25 mouse cellular contexts compared by ENCODE assay signal in the genomic region with DNA sequence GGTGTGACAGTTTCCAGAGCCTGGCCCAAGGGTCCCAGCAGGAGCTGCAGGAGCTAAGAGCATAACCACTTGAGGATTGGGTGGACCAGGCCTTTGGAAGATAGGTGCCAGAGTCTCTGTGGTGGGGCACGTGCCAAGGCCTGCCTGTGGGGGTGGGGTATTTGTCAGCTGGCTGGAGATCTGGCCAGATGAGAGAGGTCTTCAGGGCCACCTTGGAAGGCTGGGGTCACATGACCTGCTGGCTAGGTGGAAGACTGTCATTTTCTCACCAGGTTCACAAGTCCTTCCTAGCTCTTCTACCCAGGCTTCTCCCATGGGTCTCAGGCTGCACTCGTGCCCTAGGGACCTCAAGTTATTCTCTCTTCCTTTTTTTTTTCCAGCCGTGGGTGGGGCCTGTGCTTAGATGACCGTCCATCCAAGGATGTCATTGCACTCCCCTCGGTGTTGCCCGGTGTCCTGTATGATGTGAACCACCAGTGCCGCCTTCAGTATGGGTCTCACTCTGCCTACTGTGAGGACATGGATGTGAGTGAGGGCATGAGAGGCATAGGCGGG. TPM values are rescaled to one million over a fixed set of nuclear protein-coding genes. Genes with fewer than 3 reads are reported as not detected.
A peak's percentile ranks its signal among the peaks of the same experiment; 100 is the strongest.
DNase-seq lines count a peak whose midpoint lies in the region; ATAC-seq and TF ChIP-seq lines count a peak whose summit lies in the region.
"Had no signal": no experiment of that assay in that cellular context is flagged by ENCODE, and none has a peak within 500 bp of the region (broad histone marks: within the 10 kb centered on the region; RNA-seq: fewer than 3 reads in every experiment).

No protein-coding gene starts in this region.

- no peaks in the 10 kb centered on the region for H3K27me3 ChIP-seq in heart, adult 2 months (ENCODE audit: control insufficient read depth, insufficient read depth, low read length)
- H3K27me3 ChIP-seq in heart, embryonic 10.5 days (ENCODE audit: insufficient read depth, poor library complexity, severe bottlenecking), result no peaks in the 10 kb centered on the region
- no peaks in the 10 kb centered on the region for H3K27me3 ChIP-seq in midbrain, embryonic 11.5 days (ENCODE audit: control insufficient read depth, insufficient read depth, low read length)
- no peaks in the 10 kb centered on the region for H3K27me3 ChIP-seq in midbrain, postnatal 0 days (ENCODE audit: insufficient read depth, low read length)
- no peaks in the 10 kb centered on the region for H3K27me3 ChIP-seq in forebrain, embryonic 10.5 days (ENCODE audit: poor library complexity, severe bottlenecking)
- H3K27me3 ChIP-seq: embryonic facial prominence, embryonic 12.5 days; forebrain, embryonic 13.5 days; forebrain, embryonic 15.5 days; Patski had no signal

- H3K4me1 ChIP-seq in heart, adult 2 months (ENCODE audit: control insufficient read depth, insufficient read depth, low read length), result peaks cover 17% of the 10 kb centered on the region
- H3K4me1 ChIP-seq in heart, embryonic 10.5 days, result peaks cover 72% of the 10 kb centered on the region
- H3K4me1 ChIP-seq in midbrain, embryonic 11.5 days (ENCODE audit: control insufficient read depth, insufficient read depth, low read length), result no peaks in the 10 kb centered on the region
- no peaks in the 10 kb centered on the region for H3K4me1 ChIP-seq in midbrain, postnatal 0 days (ENCODE audit: insufficient read depth, low read length)
- H3K4me1 ChIP-seq in forebrain, embryonic 10.5 days, result no peaks in the 10 kb centered on the region
- H3K4me1 ChIP-seq: embryonic facial prominence, embryonic 12.5 days had no signal

- DNase-seq in heart, adult 2 months, result no peak
- no peak for DNase-seq in heart, embryonic 10.5 days (ENCODE audit: low spot score)
- peak; percentile 10 for DNase-seq in midbrain, embryonic 11.5 days (ENCODE audit: low spot score, missing footprints)
- DNase-seq in midbrain, postnatal 0 days (ENCODE audit: low spot score), result no peak
- DNase-seq in urinary bladder, postnatal 25 days (ENCODE audit: low spot score), result no peak
- DNase-seq in forebrain, embryonic 10.5 days (ENCODE audit: extremely low spot score, low spot score), result no peak
- DNase-seq: adrenal gland, adult 8-10 months; adrenal gland, postnatal 14 days; adrenal gland, postnatal 36 days; cerebellum, adult 11-12 months; cerebellum, adult 2 months; cerebellum, adult 9-10 months; cerebellum, postnatal 10 days; cerebellum, postnatal 25 days; forebrain, postnatal 0 days had no signal

- H3K4me2 ChIP-seq in midbrain, embryonic 11.5 days, result no peak overlapping the region
- no peak overlapping the region for H3K4me2 ChIP-seq in midbrain, postnatal 0 days (ENCODE audit: low read depth, low read length, poor library complexity, severe bottlenecking)
- H3K4me2 ChIP-seq: embryonic facial prominence, embryonic 12.5 days; forebrain, embryonic 13.5 days; forebrain, embryonic 15.5 days had no signal

- intact Hi-C loops in heart, adult 2 months (cut with DNase I), result no loop called here

- no peak overlapping the region for H3K4me3 ChIP-seq in heart, adult 2 months
- H3K4me3 ChIP-seq in heart, embryonic 10.5 days, result no peak overlapping the region
- no peak overlapping the region for H3K4me3 ChIP-seq in midbrain, embryonic 11.5 days (ENCODE audit: low read depth, low read length)
- H3K4me3 ChIP-seq in midbrain, postnatal 0 days (ENCODE audit: low read depth, low read length), result no peak overlapping the region
- H3K4me3 ChIP-seq in forebrain, embryonic 10.5 days, result no peak overlapping the region
- H3K4me3 ChIP-seq: embryonic facial prominence, embryonic 10.5 days; embryonic facial prominence, embryonic 12.5 days; erythroblast, embryonic 14.5 days; forebrain, embryonic 13.5 days; forebrain, embryonic 15.5 days had no signal

- no peaks in the 10 kb centered on the region for H3K79me2 ChIP-seq in heart, adult 2 months (replicated peaks; ENCODE audit: control insufficient read depth, insufficient read depth, low read length)

- no peak for TF ChIP-seq POLR2A in heart, adult 2 months (IDR thresholded peaks at IDR 0.05; ENCODE audit: insufficient read depth, low read depth, low read length)

- TF ChIP-seq EP300 in heart, adult 2 months (IDR thresholded peaks at IDR 0.05; ENCODE audit: insufficient read depth, low read depth, low read length), result no peak

- H3K36me3 ChIP-seq in heart, adult 2 months (ENCODE audit: control insufficient read depth, insufficient read depth, low read length), result no peaks in the 10 kb centered on the region
- peaks cover 8% of the 10 kb centered on the region; the same call in 1 of the 2 replicates for H3K36me3 ChIP-seq in heart, embryonic 10.5 days
- peaks cover 14% of the 10 kb centered on the region for H3K36me3 ChIP-seq in midbrain, embryonic 11.5 days (ENCODE audit: control insufficient read depth, insufficient read depth, low read length)
- H3K36me3 ChIP-seq in midbrain, postnatal 0 days (ENCODE audit: insufficient read depth, low read length), result 0 out of 2 replicates have a peak, but pooled peaks cover 4% of the 10 kb centered on the region
- peaks cover 84% of the 10 kb centered on the region for H3K36me3 ChIP-seq in forebrain, embryonic 10.5 days (replicated peaks)
- H3K36me3 ChIP-seq: G1E had no signal

- WGBS in heart, adult 2 months, result 74% methylated on average over 8 of the region's 8 CpGs
- 76% methylated on average over 8 of the region's 8 CpGs for WGBS in heart, embryonic 10.5 days
- 87% methylated on average over 8 of the region's 8 CpGs for WGBS in midbrain, embryonic 11.5 days
- 86% methylated on average over 8 of the region's 8 CpGs for WGBS in midbrain, postnatal 0 days
- 85% methylated on average over 8 of the region's 8 CpGs for WGBS in forebrain, embryonic 10.5 days

- no peak for ATAC-seq in midbrain, embryonic 11.5 days (ENCODE audit: low FRiP score)
- no peak for ATAC-seq in midbrain, postnatal 0 days (ENCODE audit: low FRiP score)
- peak; percentile 36 for ATAC-seq in granulocyte monocyte progenitor cell, adult 5-6 weeks (replicated peaks; ENCODE audit: poor library complexity, severe bottlenecking)
- 0 out of 2 replicates have a peak, but pooled peaks have one; percentile 24 for ATAC-seq in megakaryocyte progenitor cell, adult 5-6 weeks (replicated peaks; ENCODE audit: poor library complexity)
- ATAC-seq: activated CD4-positive, CD25-positive, alpha-beta regulatory T cell, adult 4 months; forebrain, embryonic 13.5 days; forebrain, embryonic 15.5 days; forebrain, postnatal 0 days; Patski had no signal

- TF ChIP-seq CTCF in heart, adult 2 months (IDR thresholded peaks at IDR 0.05), result no peak
- no peak for TF ChIP-seq CTCF in midbrain, postnatal 0 days (IDR thresholded peaks at IDR 0.05)

- H3K9ac ChIP-seq in heart, adult 2 months (ENCODE audit: low read depth, low read length), result no peak overlapping the region
- H3K9ac ChIP-seq in midbrain, embryonic 11.5 days (ENCODE audit: low read length), result no peak overlapping the region
- H3K9ac ChIP-seq in midbrain, postnatal 0 days (replicated peaks; ENCODE audit: low read length, poor library complexity, severe bottlenecking), result no peak overlapping the region
- H3K9ac ChIP-seq: embryonic facial prominence, embryonic 12.5 days; forebrain, embryonic 13.5 days; forebrain, embryonic 15.5 days; forebrain, postnatal 0 days had no signal

- no peaks in the 10 kb centered on the region for H3K9me3 ChIP-seq in heart, embryonic 10.5 days
- no peaks in the 10 kb centered on the region for H3K9me3 ChIP-seq in midbrain, embryonic 11.5 days (ENCODE audit: control insufficient read depth, low read length)
- H3K9me3 ChIP-seq in midbrain, postnatal 0 days (ENCODE audit: low read length), result no peaks in the 10 kb centered on the region
- H3K9me3 ChIP-seq in forebrain, embryonic 10.5 days, result no peaks in the 10 kb centered on the region
- H3K9me3 ChIP-seq: embryonic facial prominence, embryonic 10.5 days; embryonic facial prominence, embryonic 12.5 days; forebrain, embryonic 13.5 days; forebrain, embryonic 15.5 days had no signal

- H3K27ac ChIP-seq in heart, adult 2 months, result peak overlapping the region; percentile 56
- H3K27ac ChIP-seq in heart, embryonic 10.5 days, result no peak overlapping the region
- H3K27ac ChIP-seq in midbrain, embryonic 11.5 days (ENCODE audit: low read depth, low read length), result no peak overlapping the region
- H3K27ac ChIP-seq in midbrain, postnatal 0 days (ENCODE audit: low read depth, low read length), result no peak overlapping the region
- no peak overlapping the region for H3K27ac ChIP-seq in forebrain, embryonic 10.5 days
- H3K27ac ChIP-seq: embryonic facial prominence, embryonic 10.5 days; embryonic facial prominence, embryonic 12.5 days; forebrain, embryonic 13.5 days; forebrain, embryonic 15.5 days had no signal

RNA-seq across cellular contexts. Expression of a gene that starts 22.6 kb away (rescaled TPM):
- total RNA-seq in heart, adult 2 months (2021), result 10 to 100 TPM; 11.8 to 14.5 TPM
- 36.3 and 56.3 TPM in 2 replicates for polyA plus RNA-seq in heart, adult 2 months (2012; rRNA removed)
- polyA plus RNA-seq in heart, embryonic 10.5 days (2016; fragmentation: Nextera tagmentation; extraction: Ambion mirVana), result 5.6 and 7.0 TPM in 2 replicates
- polyA plus RNA-seq in midbrain, embryonic 11.5 days (2014; fragmentation: Nextera tagmentation; extraction: Ambion mirVana), result 11.4 and 11.5 TPM in 2 replicates
- 8.9 and 12.5 TPM in 2 replicates for total RNA-seq in midbrain, postnatal 0 days (2014; rRNA removed)
- polyA plus RNA-seq in midbrain, postnatal 0 days (2015; fragmentation: Nextera tagmentation; extraction: Ambion mirVana), result 2.5 and 3.1 TPM in 2 replicates
- 2.4 TPM in 1 of 2 replicates, not detected in the other for total RNA-seq in granulocyte monocyte progenitor cell, adult 5-6 weeks (2014; fragmentation: Nextera tagmentation)
- total RNA-seq in granulocyte monocyte progenitor cell, adult 5-6 weeks (2017), result 0.21 TPM in 1 of 2 replicates, not detected in the other
- total RNA-seq in megakaryocyte progenitor cell, adult 5-6 weeks (2015), result not detected in 2 replicates
- total RNA-seq in megakaryocyte progenitor cell, adult 5-6 weeks (2017), result 0.07 TPM in 1 of 2 replicates, not detected in the other
- polyA plus RNA-seq in forebrain, embryonic 10.5 days (2016; fragmentation: Nextera tagmentation; extraction: Ambion mirVana), result 16.7 and 17.2 TPM in 2 replicates
- total RNA-seq: G1E had no signal
- polyA plus RNA-seq: activated CD4-positive, CD25-positive, alpha-beta regulatory T cell, adult 4 months; G1E had no signal

Comparison
In these comparisons a context has a peak if more than half of its experiments do, and no peak if none do; other contexts are left out.
1. ATAC-seq: peak in granulocyte monocyte progenitor cell, adult 5-6 weeks (single experiment) and megakaryocyte progenitor cell, adult 5-6 weeks (single experiment); none in midbrain, embryonic 11.5 days (single experiment) and midbrain, postnatal 0 days (single experiment).